Mouse (Mus musculus): ENCODE measurements at regions not wholly inside any gene's neighbourhood (a gene's known extent, or its start where the extent isn't known, plus 50 kb on each side); places are given as distances from the start of the nearest gene placed in this dataset.
"Not testable (repeated sequence)": the region's sequence is repeated elsewhere in the genome, so short reads cannot be mapped to it uniquely, and the experiment has no call there.

GRCm38 (mm10) chr11:7705312-7705764 lies 491.6 kb upstream of the Igfbp3 start:
- peak; percentile 7 for DNase-seq (ENCODE audit: low spot score)

GRCm38 (mm10) chr11:7697591-7697990 lies 483.9 kb upstream of the Igfbp3 start:
- DNase-seq (ENCODE audit: low spot score): no peak

GRCm38 (mm10) chr11:7689701-7690100 lies 476.0 kb upstream of the Igfbp3 start:
- not testable (repeated sequence) for DNase-seq (ENCODE audit: low spot score)

GRCm38 (mm10) chr11:7672821-7673220 lies 459.1 kb upstream of the Igfbp3 start:
- no peak for DNase-seq (ENCODE audit: low spot score)

- peak; percentile 18 for DNase-seq (ENCODE audit: low spot score)
Measured at GRCm38 (mm10) chr11:7630637-7631036, 416.9 kb upstream of the Igfbp3 start.

- no peak for DNase-seq (ENCODE audit: low spot score)
Measured at GRCm38 (mm10) chr11:7625256-7625655, 411.5 kb upstream of the Igfbp3 start.

GRCm38 (mm10) chr11:7620320-7620719 lies 406.6 kb upstream of the Igfbp3 start:
- no peak for DNase-seq (ENCODE audit: low spot score)

GRCm38 (mm10) chr11:7610752-7611151 lies 397.0 kb upstream of the Igfbp3 start:
- no peak for DNase-seq (ENCODE audit: low spot score)

- no peak for DNase-seq (ENCODE audit: low spot score)
Measured at GRCm38 (mm10) chr11:7609921-7610320, 396.2 kb upstream of the Igfbp3 start.

- DNase-seq (ENCODE audit: low spot score): no peak
Measured at GRCm38 (mm10) chr11:7606652-7607051, 392.9 kb upstream of the Igfbp3 start.

GRCm38 (mm10) chr11:7592010-7592409 lies 378.3 kb upstream of the Igfbp3 start:
- no peak for DNase-seq (ENCODE audit: low spot score)

GRCm38 (mm10) chr11:7583296-7583695 lies 369.6 kb upstream of the Igfbp3 start:
- peak; percentile 9 for DNase-seq (ENCODE audit: low spot score)

- peak; percentile 18 for DNase-seq (ENCODE audit: low spot score)
Measured at GRCm38 (mm10) chr11:7568484-7568883, 354.8 kb upstream of the Igfbp3 start.

GRCm38 (mm10) chr11:7562029-7562428 lies 348.3 kb upstream of the Igfbp3 start:
- no peak for DNase-seq (ENCODE audit: low spot score)

GRCm38 (mm10) chr11:7561437-7561836 lies 347.7 kb upstream of the Igfbp3 start:
- no peak for DNase-seq (ENCODE audit: low spot score)

GRCm38 (mm10) chr11:7555613-7556274 lies 342.0 kb upstream of the Igfbp3 start:
- no peak for DNase-seq (ENCODE audit: low spot score)

GRCm38 (mm10) chr11:7552154-7552553 lies 338.4 kb upstream of the Igfbp3 start:
- DNase-seq (ENCODE audit: low spot score): no peak

GRCm38 (mm10) chr11:7547796-7548195 lies 334.1 kb upstream of the Igfbp3 start:
- no peak for DNase-seq (ENCODE audit: low spot score)

- DNase-seq (ENCODE audit: low spot score): no peak
Measured at GRCm38 (mm10) chr11:7545621-7546020, 331.9 kb upstream of the Igfbp3 start.

- DNase-seq (ENCODE audit: low spot score): no peak
Measured at GRCm38 (mm10) chr11:7534590-7534989, 320.9 kb upstream of the Igfbp3 start.

- DNase-seq (ENCODE audit: low spot score): no peak
Measured at GRCm38 (mm10) chr11:7533327-7533726, 319.6 kb upstream of the Igfbp3 start.

- no peak for DNase-seq (ENCODE audit: low spot score)
Measured at GRCm38 (mm10) chr11:7531847-7532246, 318.1 kb upstream of the Igfbp3 start.

- no peak for DNase-seq (ENCODE audit: low spot score)
Measured at GRCm38 (mm10) chr11:7530482-7531148, 316.9 kb upstream of the Igfbp3 start.

GRCm38 (mm10) chr11:7519556-7519955 lies 305.8 kb upstream of the Igfbp3 start:
- DNase-seq (ENCODE audit: low spot score): no peak
